Mouse (Mus musculus) heart, embryonic 10.5 days (tissue): Measurements from ENCODE around the gene Prmt7. TPM values are rescaled to one million over a fixed set of nuclear protein-coding genes. Genes with fewer than 3 reads are reported as not detected.
"Not testable (repeated sequence)": the region's sequence is repeated elsewhere in the genome, so short reads cannot be mapped to it uniquely, and the experiment has no call there.

Source experiments
- DNase-seq: peaks from one replicate; pipeline ENCODE4 v3.0.0-alpha.2; 2017; ENCODE audit warnings: low spot score
- H3K27ac ChIP-seq: fragments of 300-500 bp; sonication (generic); 2 replicates; pipeline ENCODE4 v1.5.1; 2016; ENCODE audit warnings: mild to moderate bottlenecking
- H3K27me3 ChIP-seq: fragments of 300-500 bp; sonication (generic); 2 replicates; pipeline ENCODE4 v1.6.1; 2016; ENCODE audit warnings: mild to moderate bottlenecking; ENCODE audit not compliant: poor library complexity, insufficient read depth, severe bottlenecking
- H3K36me3 ChIP-seq: fragments of 300-500 bp; sonication (generic); 2 replicates; pipeline ENCODE4 v1.6.1; 2016; ENCODE audit warnings: mild to moderate bottlenecking, moderate library complexity
- H3K4me1 ChIP-seq: fragments of 300-500 bp; sonication (generic); 2 replicates; pipeline ENCODE4 v1.6.1; 2016; ENCODE audit warnings: mild to moderate bottlenecking
- H3K4me3 ChIP-seq: fragments of 300-500 bp; sonication (generic); 2 replicates; pipeline ENCODE4 v1.5.1; 2016; ENCODE audit warnings: mild to moderate bottlenecking, moderate library complexity
- H3K9me3 ChIP-seq: fragments of 300-500 bp; sonication (generic); 2 replicates; pipeline ENCODE4 v1.6.1; 2016; ENCODE audit warnings: mild to moderate bottlenecking, moderate library complexity
- WGBS: fragments of 180-500 bp; shearing (Covaris S2); methylation state at CpG from one replicate; pipeline ENCODE4 v1.1.7; 2016; 5-methylcytosine and 5-hydroxymethylcytosine counted together
- polyA plus RNA-seq: library from polyadenylated mRNA; unstranded; fragments of >200 nt; fragmentation: Nextera tagmentation; extraction: Ambion mirVana; gene quantifications from 2 replicates; pipeline ENCODE4 v1.2.1, GENCODE M21; 2016

The Prmt7 gene
- polyA plus RNA-seq, 1 experiment from 2014 or later: 63.9 TPM

DNA sequence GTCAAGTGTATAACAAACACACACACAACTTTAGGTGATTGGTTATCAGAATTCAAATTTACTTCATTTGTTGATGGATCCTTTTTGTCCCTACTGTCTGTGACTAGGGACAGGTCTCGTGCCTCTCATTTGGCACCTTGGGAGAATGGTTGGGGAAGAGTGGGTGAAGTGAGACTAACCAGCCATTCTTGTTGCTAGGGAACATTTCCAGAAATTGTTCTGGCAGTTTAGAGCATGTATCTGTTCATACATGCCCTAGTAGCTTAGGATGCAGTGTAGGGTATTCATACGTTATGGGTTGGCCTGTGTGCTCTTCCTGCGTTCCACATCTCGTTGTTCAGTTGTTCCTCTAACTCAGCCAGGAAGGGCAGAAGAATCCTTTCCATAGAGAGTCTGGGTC lies 21.6 kb upstream of the Prmt7 start:
- H3K4me3 ChIP-seq: no peak overlapping the region
- H3K9me3 ChIP-seq: no peaks in the 10 kb centered on the region
- H3K36me3 ChIP-seq: peaks cover 77% of the 10 kb centered on the region
- 88% methylated on average over 4 of the region's 4 CpGs for WGBS
- H3K4me1 ChIP-seq: peaks cover 5% of the 10 kb centered on the region; the same call in 1 of the 2 replicates
- no peaks in the 10 kb centered on the region for H3K27me3 ChIP-seq
- no peak overlapping the region for H3K27ac ChIP-seq
- DNase-seq: no peak

DNA sequence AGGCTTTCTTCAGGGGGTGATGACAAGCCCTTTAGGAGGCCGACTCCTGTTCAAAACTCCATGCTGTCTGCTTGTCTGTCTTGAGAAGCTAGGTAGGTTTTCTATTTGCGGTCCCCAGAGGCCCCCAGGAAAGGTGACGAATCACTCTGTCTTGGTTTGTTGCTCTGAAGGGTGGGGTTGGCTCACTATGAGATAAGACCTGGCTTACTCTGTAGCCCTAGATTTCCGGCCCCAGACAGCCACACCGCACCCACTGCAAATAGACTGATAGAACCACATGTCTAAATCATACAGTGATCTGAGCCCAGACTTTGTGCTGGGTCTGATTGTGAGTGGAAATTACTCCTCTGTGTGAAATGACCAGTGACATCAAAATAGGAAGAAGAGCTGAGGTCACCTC lies 19.1 kb upstream of the Prmt7 start:
- H3K36me3 ChIP-seq: peaks cover 78% of the 10 kb centered on the region
- H3K9me3 ChIP-seq: no peaks in the 10 kb centered on the region
- peaks cover 11% of the 10 kb centered on the region; the same call in 1 of the 2 replicates for H3K4me1 ChIP-seq
- peak; percentile 75 for DNase-seq
- no peaks in the 10 kb centered on the region for H3K27me3 ChIP-seq
- H3K27ac ChIP-seq: no peak overlapping the region
- 43% methylated on average over 5 of the region's 5 CpGs for whole genome bisulfite sequencing
- H3K4me3 ChIP-seq: no peak overlapping the region

DNA sequence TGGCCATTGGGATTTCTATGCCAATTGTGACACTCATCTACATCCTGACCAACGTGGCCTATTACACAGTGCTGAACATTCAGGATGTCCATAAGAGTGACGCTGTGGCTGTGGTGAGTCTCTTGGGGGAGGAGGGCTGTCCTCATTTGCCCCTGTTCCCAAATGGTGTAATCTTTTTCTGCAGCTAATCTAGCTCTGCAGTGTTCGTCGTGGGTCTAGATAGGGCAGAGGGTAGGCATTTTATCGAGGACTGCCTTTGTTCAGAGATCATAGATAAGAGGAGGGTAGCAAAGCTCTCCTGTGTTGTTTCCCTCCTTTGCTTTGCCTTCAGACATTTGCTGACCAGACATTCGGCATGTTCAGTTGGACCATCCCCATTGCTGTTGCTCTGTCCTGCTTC lies 17.6 kb upstream of the Prmt7 start:
- H3K27me3 ChIP-seq: no peaks in the 10 kb centered on the region
- peaks cover 78% of the 10 kb centered on the region for H3K36me3 ChIP-seq
- H3K4me3 ChIP-seq: no peak overlapping the region
- H3K9me3 ChIP-seq: no peaks in the 10 kb centered on the region
- H3K4me1 ChIP-seq: peaks cover 11% of the 10 kb centered on the region; the same call in 1 of the 2 replicates
- 60% methylated on average over 6 of the region's 6 CpGs for WGBS
- H3K27ac ChIP-seq: no peak overlapping the region
- no peak for DNase-seq

DNA sequence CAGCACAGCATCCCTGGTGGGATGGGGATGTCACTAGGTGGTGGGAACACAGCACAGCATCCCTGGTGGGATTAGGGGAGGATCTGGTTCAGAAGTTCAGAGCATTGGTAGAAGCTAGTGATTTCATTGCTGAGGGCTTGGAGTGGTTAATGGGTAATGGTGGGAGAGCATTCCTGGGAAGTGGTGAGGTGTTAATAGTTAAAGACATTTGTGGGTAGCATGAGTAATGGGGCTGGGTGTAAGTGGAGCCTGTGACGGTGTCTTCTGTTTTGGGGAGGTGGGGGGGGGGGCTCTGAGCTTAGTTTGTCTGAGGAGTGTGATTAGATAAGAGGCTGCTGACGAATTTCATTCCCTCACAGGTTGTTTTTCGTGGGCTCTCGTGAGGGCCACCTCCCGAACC lies 16.7 kb upstream of the Prmt7 start:
- peaks cover 11% of the 10 kb centered on the region; the same call in 1 of the 2 replicates for H3K4me1 ChIP-seq
- 40% methylated on average over 5 of the region's 5 CpGs for WGBS

DNA sequence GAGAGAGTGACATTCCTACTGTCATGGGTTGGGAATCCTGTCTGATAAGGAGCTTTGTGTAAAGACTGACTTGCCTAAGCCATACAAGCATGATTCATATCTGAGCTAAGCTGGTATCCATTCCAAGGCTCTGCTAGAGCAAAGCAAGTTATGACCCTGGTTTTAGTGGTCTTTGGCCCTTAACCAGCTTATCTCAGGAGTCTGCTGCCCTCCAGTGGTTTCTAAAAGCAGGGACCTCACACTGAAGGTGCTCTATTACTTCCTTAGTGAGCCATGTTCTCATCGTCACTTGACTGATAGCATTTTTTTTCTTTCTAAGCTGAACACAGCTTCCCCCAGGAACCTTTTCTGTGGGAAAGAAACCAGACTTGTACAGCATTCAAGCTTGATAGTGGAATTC lies 12.0 kb upstream of the Prmt7 start:
- DNase-seq: no peak
- Histone ChIP-seq H3K27me3 (no peaks in the 10 kb centered on the region), H3K36me3 (peaks cover 93% of the 10 kb centered on the region), H3K4me3 (no peak overlapping the region), H3K4me1 (0 out of 2 replicates have a peak, but pooled peaks cover 9% of the 10 kb centered on the region), H3K27ac (no peak overlapping the region), H3K9me3 (no peaks in the 10 kb centered on the region)
- WGBS: 19% methylated on average over 1 of the region's 1 CpGs

More for the DNA sequence above, 16.7 kb upstream of the Prmt7 start:
- no peaks in the 10 kb centered on the region for H3K27me3 ChIP-seq
- no peaks in the 10 kb centered on the region for H3K9me3 ChIP-seq
- no peak overlapping the region for H3K27ac ChIP-seq
- H3K36me3 ChIP-seq: peaks cover 79% of the 10 kb centered on the region
- no peak overlapping the region for H3K4me3 ChIP-seq
- DNase-seq: no peak

DNA sequence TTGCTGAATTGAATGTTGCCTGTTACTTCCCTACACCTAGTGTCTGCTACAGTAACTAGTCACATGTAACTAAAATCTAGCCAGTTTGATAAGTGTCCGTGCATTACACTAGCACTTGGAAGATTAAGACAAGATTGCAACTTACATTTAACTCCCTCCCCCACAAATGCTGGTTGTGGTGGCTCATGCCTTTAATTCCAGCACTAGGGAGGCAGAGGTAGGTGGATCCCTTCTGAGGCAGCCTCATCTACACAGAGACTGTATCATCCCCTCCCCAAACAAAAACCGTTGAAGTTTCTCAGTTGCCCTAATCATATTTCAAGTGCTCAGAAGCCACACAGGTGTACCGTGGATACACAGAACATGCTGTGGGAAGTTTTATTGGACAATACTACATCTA lies 11.1 kb upstream of the Prmt7 start:
- not testable (repeated sequence) for H3K27me3 ChIP-seq, DNase-seq, H3K9me3 ChIP-seq, H3K4me1 ChIP-seq, H3K4me3 ChIP-seq, H3K27ac ChIP-seq
- H3K36me3 ChIP-seq: peaks cover 93% of the 10 kb centered on the region
- WGBS: 82% methylated on average over 3 of the region's 3 CpGs

DNA sequence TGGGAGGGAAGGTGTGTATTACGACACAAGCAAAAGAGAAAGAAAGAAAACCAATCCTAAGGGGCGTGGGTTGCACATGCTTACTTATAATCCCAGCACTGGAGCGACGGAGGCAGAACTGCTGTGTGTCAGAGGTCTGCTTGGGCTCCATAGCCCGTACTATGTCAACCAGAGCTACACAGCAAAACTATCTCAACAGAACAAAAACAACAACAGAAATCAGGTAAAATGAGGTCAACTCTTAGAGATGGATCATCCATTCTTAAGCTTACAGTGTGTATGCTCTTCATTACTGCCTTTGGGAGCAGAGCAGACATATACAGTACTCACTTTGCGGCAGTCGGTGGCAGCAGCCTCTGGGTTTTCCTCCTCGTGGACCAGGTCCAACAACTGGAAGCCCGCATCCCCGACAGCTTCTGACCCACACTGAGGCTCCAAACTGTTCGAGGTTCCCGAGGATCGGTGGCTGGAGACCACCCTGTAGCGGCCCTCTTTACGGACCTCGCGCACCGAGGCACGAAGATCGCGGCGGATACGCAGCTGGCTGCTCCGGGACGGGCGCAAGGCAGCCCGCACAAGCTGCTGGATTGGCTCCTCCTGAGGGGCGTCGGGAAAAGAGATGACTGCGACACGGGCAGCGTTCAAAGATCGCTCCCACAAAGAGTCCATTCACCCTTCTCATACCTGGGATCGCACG lies 553 bp upstream of the Prmt7 start:
- under 1% methylated on average over 35 of the region's 35 CpGs for WGBS
- Histone ChIP-seq H3K4me1 (peaks cover 12% of the 10 kb centered on the region), H3K36me3 (peaks cover 58% of the 10 kb centered on the region), H3K27ac (peak overlapping the region; percentile 95), H3K9me3 (no peaks in the 10 kb centered on the region), H3K4me3 (peak overlapping the region; percentile 92), H3K27me3 (no peaks in the 10 kb centered on the region)
- peak; percentile 78 for DNase-seq

DNA sequence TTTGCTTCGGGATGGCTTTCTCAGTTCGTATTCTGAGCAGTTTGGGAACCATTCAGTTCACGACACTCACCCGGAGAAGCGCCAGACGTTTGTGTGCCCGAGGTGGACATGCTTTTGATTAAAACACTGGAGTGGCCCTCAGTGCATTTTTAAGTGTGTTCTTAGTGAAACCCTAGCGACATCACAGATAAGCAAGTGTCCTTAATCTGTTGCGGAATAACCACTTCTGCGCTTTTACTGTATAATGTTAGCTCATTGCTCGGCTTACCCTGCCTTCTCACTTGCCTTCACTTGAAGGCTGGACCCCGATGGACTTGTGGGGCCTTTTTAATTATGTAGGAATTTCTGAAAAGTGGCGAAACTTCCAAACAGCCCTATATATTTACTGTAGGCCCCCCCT lies 685 bp downstream of the Prmt7 start:
- Histone ChIP-seq H3K9me3 (no peaks in the 10 kb centered on the region), H3K36me3 (peaks cover 58% of the 10 kb centered on the region), H3K27me3 (no peaks in the 10 kb centered on the region), H3K4me3 (peak overlapping the region; percentile 92), H3K4me1 (peaks cover 12% of the 10 kb centered on the region), H3K27ac (peak overlapping the region; percentile 95)
- 5% methylated on average over 13 of the region's 13 CpGs for WGBS
- no peak for DNase-seq

DNA sequence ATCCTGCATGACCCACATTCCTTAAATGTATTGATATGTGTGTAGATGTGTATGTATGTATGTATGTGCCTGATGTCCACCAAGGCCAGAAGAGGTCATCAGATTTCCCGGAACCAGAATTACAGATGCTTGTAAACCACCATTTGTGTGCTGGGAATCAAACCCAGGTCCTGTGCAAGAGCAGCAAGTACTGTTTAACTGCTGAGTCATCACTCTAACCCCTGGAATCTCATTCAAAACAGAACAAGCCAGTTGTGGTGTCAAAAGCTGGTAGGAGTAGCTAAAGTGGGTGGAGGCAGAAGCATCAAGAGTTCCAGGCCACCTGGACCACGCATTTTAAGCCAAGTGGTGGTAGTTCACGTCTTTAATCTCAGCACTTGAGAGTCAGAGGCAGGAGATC lies 3.2 kb downstream of the Prmt7 start:
- peaks cover 58% of the 10 kb centered on the region for H3K36me3 ChIP-seq

DNA sequence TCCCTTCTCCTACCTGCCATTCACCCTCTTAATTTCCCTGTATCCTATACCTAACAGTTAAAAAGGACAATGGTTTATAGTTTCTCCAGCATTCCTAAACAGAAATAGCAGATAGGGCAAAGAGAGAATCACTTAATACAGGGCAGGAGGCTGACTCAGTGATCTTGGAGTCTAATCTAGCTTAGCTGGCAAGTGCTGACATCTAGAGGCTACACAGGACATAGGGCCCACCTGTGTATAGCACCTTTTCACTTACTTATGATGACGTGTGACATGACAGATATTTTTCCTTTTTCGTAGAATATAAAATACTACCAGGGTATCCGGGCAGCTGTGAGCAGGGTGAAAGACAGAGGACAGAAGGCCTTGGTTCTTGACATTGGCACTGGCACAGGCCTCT lies 8.9 kb downstream of the Prmt7 start:
- Histone ChIP-seq H3K4me1 (no peaks in the 10 kb centered on the region), H3K4me3 (no peak overlapping the region), H3K9me3 (no peaks in the 10 kb centered on the region), H3K36me3 (peaks cover 87% of the 10 kb centered on the region), H3K27ac (no peak overlapping the region), H3K27me3 (no peaks in the 10 kb centered on the region)
- DNase-seq: no peak
- 79% methylated on average over 3 of the region's 3 CpGs for WGBS

More for the DNA sequence above, 3.2 kb downstream of the Prmt7 start:
- Histone ChIP-seq H3K27ac (no peak overlapping the region), H3K27me3 (no peaks in the 10 kb centered on the region), H3K4me1 (peaks cover 12% of the 10 kb centered on the region), H3K4me3 (no peak overlapping the region), H3K9me3 (no peaks in the 10 kb centered on the region)
- DNase-seq: no peak
- WGBS: 92% methylated on average over 3 of the region's 3 CpGs

DNA sequence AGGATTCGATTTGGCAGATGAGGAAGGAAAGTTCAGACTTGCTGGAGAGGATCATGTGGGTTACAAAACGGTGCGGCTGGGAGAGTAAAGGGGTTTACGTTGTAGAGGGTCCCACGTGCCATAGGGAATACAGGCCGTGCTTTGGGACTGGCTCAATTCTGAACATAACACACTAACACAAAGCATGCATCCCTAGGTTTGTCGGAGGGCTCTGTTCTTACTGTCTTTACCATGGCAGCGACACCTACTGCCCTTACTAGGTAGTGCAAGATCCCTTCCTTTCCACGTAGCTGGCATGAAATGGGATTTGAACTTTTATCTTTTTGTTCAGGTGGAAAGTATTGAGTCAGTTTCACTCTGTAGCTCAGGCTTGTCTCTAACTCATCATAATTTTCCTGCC lies 15.9 kb downstream of the Prmt7 start:
- 55% methylated on average over 9 of the region's 9 CpGs for WGBS
- Histone ChIP-seq H3K9me3 (no peaks in the 10 kb centered on the region), H3K4me3 (no peak overlapping the region), H3K27me3 (no peaks in the 10 kb centered on the region), H3K4me1 (no peaks in the 10 kb centered on the region), H3K36me3 (peaks cover 77% of the 10 kb centered on the region), H3K27ac (no peak overlapping the region)
- DNase-seq: no peak

DNA sequence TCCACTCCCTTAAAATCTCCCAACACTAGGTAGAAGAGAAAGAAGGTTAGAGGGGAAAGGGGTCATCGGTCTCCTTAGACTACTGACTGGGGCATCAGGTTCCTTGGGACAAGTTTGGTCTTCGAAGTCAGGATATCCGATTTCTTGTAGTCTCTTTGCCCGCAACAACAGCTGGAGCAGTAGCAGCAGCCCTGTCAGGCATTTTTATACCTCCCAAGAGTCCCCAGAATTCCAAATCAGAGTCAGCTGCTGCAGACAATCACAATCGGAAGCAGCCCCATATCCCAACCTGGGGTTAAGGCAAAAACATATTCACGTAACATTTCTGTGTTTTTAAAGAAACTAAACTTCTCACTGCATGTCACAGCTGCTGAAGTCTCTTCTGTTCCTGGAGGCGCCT lies 20.8 kb downstream of the Prmt7 start:
- no peak for DNase-seq
- no peaks in the 10 kb centered on the region for H3K4me1 ChIP-seq
- 89% methylated on average over 7 of the region's 7 CpGs for WGBS
- peaks cover 70% of the 10 kb centered on the region for H3K36me3 ChIP-seq
- H3K4me3 ChIP-seq: no peak overlapping the region
- no peaks in the 10 kb centered on the region for H3K9me3 ChIP-seq
- no peak overlapping the region for H3K27ac ChIP-seq
- no peaks in the 10 kb centered on the region for H3K27me3 ChIP-seq

DNA sequence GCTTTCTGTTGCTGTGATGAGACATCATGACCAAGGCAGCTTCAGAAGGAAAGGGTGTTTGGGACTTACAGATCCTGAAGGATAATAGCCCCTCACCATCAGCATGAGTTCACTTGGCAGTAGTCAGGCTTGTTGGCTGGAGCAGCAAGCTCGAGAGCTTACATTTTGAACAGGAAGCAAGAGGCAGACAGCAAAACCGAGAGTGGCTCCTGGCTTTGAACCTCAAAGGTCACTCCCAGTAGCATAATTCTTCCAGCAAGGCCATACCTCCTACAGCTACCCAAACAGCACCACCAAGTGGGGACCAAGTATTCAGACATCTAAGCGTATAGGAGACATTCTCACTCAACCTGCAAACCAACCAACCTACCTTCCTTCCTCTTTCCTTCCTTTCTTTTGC lies 22.0 kb downstream of the Prmt7 start:
- H3K4me3 ChIP-seq: no peak overlapping the region
- H3K9me3 ChIP-seq: no peaks in the 10 kb centered on the region
- H3K4me1 ChIP-seq: no peaks in the 10 kb centered on the region
- WGBS: 71% methylated on average over 3 of the region's 3 CpGs
- no peak overlapping the region for H3K27ac ChIP-seq
- H3K36me3 ChIP-seq: peaks cover 72% of the 10 kb centered on the region
- no peaks in the 10 kb centered on the region for H3K27me3 ChIP-seq
- no peak for DNase-seq
